Mouse (Mus musculus) heart, adult 2 months (tissue): ENCODE measurements around the gene Hmgb2.

Source experiments
- CTCF ChIP-seq: fragments of 200-600 bp; IDR thresholded peaks from 2 replicates; pipeline ENCODE4 v1.8.1; 2022; ENCODE audit warnings: antibody characterized with exemption, mild to moderate bottlenecking, moderate library complexity
- POLR2A ChIP-seq: fragments of 200-500 bp; IDR thresholded peaks from 2 replicates; pipeline ENCODE4 v1.6.1; 2011; ENCODE audit warnings: mild to moderate bottlenecking, low read depth, low read length, control low read depth; ENCODE audit not compliant: insufficient read depth

DNA sequence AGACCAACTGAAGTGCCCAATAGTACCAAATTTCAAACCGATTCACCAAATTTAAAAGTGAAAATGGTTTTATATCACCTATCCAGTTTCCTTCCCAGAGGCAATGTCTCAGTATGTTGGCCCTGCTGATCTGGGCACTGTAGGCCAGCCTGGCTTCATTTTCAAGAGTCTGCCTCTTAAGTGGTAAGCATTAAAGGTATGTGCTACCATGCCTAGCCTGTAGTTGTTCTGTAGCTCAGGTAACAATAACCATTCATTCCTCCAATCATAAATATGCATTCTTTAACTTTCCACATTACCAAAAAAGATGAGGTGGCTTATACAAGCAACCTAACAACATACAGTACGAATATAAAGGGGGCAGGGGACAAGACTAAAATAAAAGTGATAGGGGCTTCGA lies 6.0 kb downstream of the Hmgb2 start:
- TF ChIP-seq POLR2A: no peak
- TF ChIP-seq CTCF: no peak
